Mouse (Mus musculus) lung, embryonic 14.5 days (tissue): ENCODE measurements at regions not wholly inside any gene's neighbourhood (a gene's known extent, or its start where the extent isn't known, plus 50 kb on each side); places are given as distances from the start of the nearest gene placed in this dataset.

ENCODE experiments used
- ATAC-seq: fragments of 200-750 bp; cut with Nextera tagmentation; 2 replicates; pipeline ENCODE4 v1.8.0; 2017; ENCODE audit warnings: mild to moderate bottlenecking, moderate TSS enrichment, moderate library complexity; ENCODE audit not compliant: insufficient read depth
- DNase-seq: peaks from one replicate; pipeline ENCODE4 v3.0.0-alpha.2; 2015
- H3K27ac ChIP-seq: fragments of 300-500 bp; sonication (generic); 2 replicates; pipeline ENCODE4 v1.5.1; 2014; ENCODE audit warnings: low read depth, mild to moderate bottlenecking, moderate library complexity
- H3K27me3 ChIP-seq: fragments of 300-500 bp; sonication (generic); 2 replicates; pipeline ENCODE4 v1.6.1; 2014; ENCODE audit warnings: low read length, control low read depth; ENCODE audit not compliant: insufficient read depth
- H3K36me3 ChIP-seq: fragments of 300-500 bp; sonication (generic); 2 replicates; pipeline ENCODE4 v1.6.1; 2014; ENCODE audit warnings: control low read depth; ENCODE audit not compliant: insufficient read depth
- H3K4me1 ChIP-seq: fragments of 300-500 bp; sonication (generic); 2 replicates; pipeline ENCODE4 v1.6.1; 2014; ENCODE audit warnings: antibody characterized with exemption, control low read depth; ENCODE audit not compliant: insufficient read depth
- H3K4me2 ChIP-seq: fragments of 300-500 bp; sonication (generic); 2 replicates; pipeline ENCODE4 v1.6.1; 2014; ENCODE audit warnings: mild to moderate bottlenecking
- H3K4me3 ChIP-seq: fragments of 300-500 bp; sonication (generic); 2 replicates; pipeline ENCODE4 v1.5.1; 2014; ENCODE audit warnings: low read depth, low read length
- H3K9ac ChIP-seq: fragments of 300-500 bp; sonication (generic); 2 replicates; pipeline ENCODE4 v1.6.1; 2014
- H3K9me3 ChIP-seq: fragments of 300-500 bp; sonication (generic); 2 replicates; pipeline ENCODE4 v1.6.1; 2016; ENCODE audit warnings: low read depth, low read length, control low read depth
- CTCF ChIP-seq: IDR thresholded peaks from 2 replicates; pipeline ENCODE4 v1.5.1; 2016; ENCODE audit warnings: antibody characterized with exemption, low read depth
- WGBS: fragments of 180-500 bp; shearing (Covaris S2); extraction: QIAGEN DNeasy Blood & Tissue Kit; methylation state at CpG from one replicate; pipeline ENCODE4 v1.1.7; 2014; 5-methylcytosine and 5-hydroxymethylcytosine counted together

GRCm38 (mm10) chr3:12262342-12262741 lies 1926.9 kb upstream of the Gm38303 start:
- WGBS: 62% methylated on average over 1 of the region's 1 CpGs
- ATAC-seq: no peak

GRCm38 (mm10) chr3:12257650-12258049 lies 1922.2 kb upstream of the Gm38303 start:
- 60% methylated on average over 1 of the region's 1 CpGs for WGBS
- no peak overlapping the region for H3K9ac ChIP-seq
- H3K27me3 ChIP-seq: no peaks in the 10 kb centered on the region
- no peak overlapping the region for H3K4me3 ChIP-seq
- H3K27ac ChIP-seq: no peak overlapping the region
- no peak overlapping the region for H3K4me2 ChIP-seq
- no peaks in the 10 kb centered on the region for H3K4me1 ChIP-seq
- H3K36me3 ChIP-seq: no peaks in the 10 kb centered on the region
- no peaks in the 10 kb centered on the region for H3K9me3 ChIP-seq
- ATAC-seq (no peak), DNase-seq (no peak)
- no peak for TF ChIP-seq CTCF

More at GRCm38 (mm10) chr3:12262342-12262741, 1926.9 kb upstream of the Gm38303 start:
- H3K36me3 ChIP-seq: no peaks in the 10 kb centered on the region
- H3K4me3 ChIP-seq: no peak overlapping the region
- H3K27me3 ChIP-seq: no peaks in the 10 kb centered on the region
- no peak overlapping the region for H3K27ac ChIP-seq
- no peaks in the 10 kb centered on the region for H3K4me1 ChIP-seq
- DNase-seq: no peak
- no peak for TF ChIP-seq CTCF
- no peak overlapping the region for H3K9ac ChIP-seq
- no peak overlapping the region for H3K4me2 ChIP-seq
- no peaks in the 10 kb centered on the region for H3K9me3 ChIP-seq

GRCm38 (mm10) chr3:12246145-12246544 lies 1910.7 kb upstream of the Gm38303 start:
- no peak overlapping the region for H3K9ac ChIP-seq
- DNase-seq (no peak), ATAC-seq (no peak)
- TF ChIP-seq CTCF: no peak
- H3K27ac ChIP-seq: no peak overlapping the region
- no peak overlapping the region for H3K4me3 ChIP-seq
- H3K36me3 ChIP-seq: no peaks in the 10 kb centered on the region
- no peaks in the 10 kb centered on the region for H3K9me3 ChIP-seq
- no peak overlapping the region for H3K4me2 ChIP-seq
- no peaks in the 10 kb centered on the region for H3K4me1 ChIP-seq
- H3K27me3 ChIP-seq: no peaks in the 10 kb centered on the region
- 91% methylated on average over 3 of the region's 3 CpGs for WGBS

- Histone ChIP-seq H3K4me1 (no peaks in the 10 kb centered on the region), H3K4me3 (no peak overlapping the region), H3K27me3 (no peaks in the 10 kb centered on the region), H3K9ac (no peak overlapping the region), H3K9me3 (no peaks in the 10 kb centered on the region), H3K4me2 (no peak overlapping the region), H3K36me3 (no peaks in the 10 kb centered on the region), H3K27ac (no peak overlapping the region)
- ATAC-seq (no peak), DNase-seq (no peak)
- WGBS: 96% methylated on average over 1 of the region's 1 CpGs
- no peak for TF ChIP-seq CTCF
Measured at GRCm38 (mm10) chr3:12241026-12241425, 1905.5 kb upstream of the Gm38303 start.

GRCm38 (mm10) chr3:12227741-12228480 lies 1892.4 kb upstream of the Gm38303 start:
- no peaks in the 10 kb centered on the region for H3K4me1 ChIP-seq
- DNase-seq (peak; percentile 70), ATAC-seq (peak; percentile 76)
- H3K27me3 ChIP-seq: no peaks in the 10 kb centered on the region
- H3K4me3 ChIP-seq: no peak overlapping the region
- no peak for TF ChIP-seq CTCF
- no peaks in the 10 kb centered on the region for H3K9me3 ChIP-seq
- no peak overlapping the region for H3K27ac ChIP-seq
- no peak overlapping the region for H3K9ac ChIP-seq
- no peak overlapping the region for H3K4me2 ChIP-seq
- no peaks in the 10 kb centered on the region for H3K36me3 ChIP-seq

GRCm38 (mm10) chr3:12226816-12227215 lies 1891.3 kb upstream of the Gm38303 start:
- Histone ChIP-seq H3K27me3 (no peaks in the 10 kb centered on the region), H3K36me3 (no peaks in the 10 kb centered on the region), H3K4me1 (no peaks in the 10 kb centered on the region), H3K27ac (no peak overlapping the region), H3K9me3 (no peaks in the 10 kb centered on the region), H3K4me3 (no peak overlapping the region), H3K9ac (no peak overlapping the region), H3K4me2 (no peak overlapping the region)
- no peak for TF ChIP-seq CTCF
- no peak for DNase-seq
- ATAC-seq: no peak
- 75% methylated on average over 3 of the region's 3 CpGs for WGBS

- no peak for DNase-seq
Measured at GRCm38 (mm10) chr3:12224851-12225250, 1889.4 kb upstream of the Gm38303 start.

More at GRCm38 (mm10) chr3:12224851-12225250, 1889.4 kb upstream of the Gm38303 start:
- ATAC-seq: no peak
- Histone ChIP-seq H3K4me2 (no peak overlapping the region), H3K4me1 (no peaks in the 10 kb centered on the region), H3K9ac (no peak overlapping the region), H3K36me3 (no peaks in the 10 kb centered on the region), H3K27me3 (no peaks in the 10 kb centered on the region), H3K4me3 (no peak overlapping the region), H3K27ac (no peak overlapping the region), H3K9me3 (no peaks in the 10 kb centered on the region)
- TF ChIP-seq CTCF: no peak
